Mouse (Mus musculus): Measurements from ENCODE around the gene Slc28a3.

GRCm38 (mm10) chr13:58657987-58658386 is 47.3 kb upstream of the Slc28a3 start:
- TF ChIP-seq CTCF (IDR thresholded peaks at IDR 0.05; ENCODE audit: extremely low read depth, insufficient read depth, low read length): no peak
- TF ChIP-seq POLR2A (IDR thresholded peaks at IDR 0.05; ENCODE audit: extremely low read depth, insufficient read depth, low read length): no peak
